Mouse (Mus musculus): ENCODE measurements around the gene Rora.

GRCm38 (mm10) chr9:69377654-69378045, 724.1 kb downstream of the Rora start:
- TF ChIP-seq CTCF (IDR thresholded peaks at IDR 0.05; ENCODE audit: control insufficient read depth, insufficient read depth, insufficient read length) (no peak), USF1 (IDR thresholded peaks at IDR 0.05; ENCODE audit: low read depth) (no peak), MYOD1 (IDR thresholded peaks at IDR 0.05; ENCODE audit: control insufficient read depth, insufficient read length, low read depth) (no peak), CEBPB (IDR thresholded peaks at IDR 0.05; ENCODE audit: low read depth) (no peak), FOSL1 (IDR thresholded peaks at IDR 0.05; ENCODE audit: insufficient read depth, low read length, poor library complexity, severe bottlenecking) (no peak)
